Mouse (Mus musculus) forebrain, embryonic 10.5 days (tissue): ENCODE measurements at regions not wholly inside any gene's neighbourhood (a gene's known extent, or its start where the extent isn't known, plus 50 kb on each side); places are given as distances from the start of the nearest gene placed in this dataset.

Experiments
- DNase-seq: peaks from one replicate; pipeline ENCODE4 v3.0.0-alpha.2; 2017; ENCODE audit warnings: low spot score; ENCODE audit errors: extremely low spot score
- H3K27ac ChIP-seq: fragments of 300-500 bp; sonication (generic); 2 replicates; pipeline ENCODE4 v1.5.1; 2016; ENCODE audit warnings: mild to moderate bottlenecking
- H3K27me3 ChIP-seq: fragments of 300-500 bp; sonication (generic); 2 replicates; pipeline ENCODE4 v1.6.1; 2016; ENCODE audit warnings: mild to moderate bottlenecking; ENCODE audit not compliant: poor library complexity, severe bottlenecking
- H3K36me3 ChIP-seq: fragments of 300-500 bp; sonication (generic); replicated peaks from 2 replicates; pipeline ENCODE4 v1.6.1; 2016; ENCODE audit warnings: mild to moderate bottlenecking, moderate library complexity
- H3K4me1 ChIP-seq: fragments of 300-500 bp; sonication (generic); 2 replicates; pipeline ENCODE4 v1.6.1; 2016
- H3K4me3 ChIP-seq: fragments of 300-500 bp; sonication (generic); 2 replicates; pipeline ENCODE4 v1.5.1; 2016; ENCODE audit warnings: mild to moderate bottlenecking, moderate library complexity
- H3K9me3 ChIP-seq: fragments of 300-500 bp; sonication (generic); 2 replicates; pipeline ENCODE4 v1.6.1; 2016; ENCODE audit warnings: mild to moderate bottlenecking, moderate library complexity
- WGBS: fragments of 180-500 bp; shearing (Covaris S2); methylation state at CpG from one replicate; pipeline ENCODE4 v1.1.7; 2016; 5-methylcytosine and 5-hydroxymethylcytosine counted together

DNA sequence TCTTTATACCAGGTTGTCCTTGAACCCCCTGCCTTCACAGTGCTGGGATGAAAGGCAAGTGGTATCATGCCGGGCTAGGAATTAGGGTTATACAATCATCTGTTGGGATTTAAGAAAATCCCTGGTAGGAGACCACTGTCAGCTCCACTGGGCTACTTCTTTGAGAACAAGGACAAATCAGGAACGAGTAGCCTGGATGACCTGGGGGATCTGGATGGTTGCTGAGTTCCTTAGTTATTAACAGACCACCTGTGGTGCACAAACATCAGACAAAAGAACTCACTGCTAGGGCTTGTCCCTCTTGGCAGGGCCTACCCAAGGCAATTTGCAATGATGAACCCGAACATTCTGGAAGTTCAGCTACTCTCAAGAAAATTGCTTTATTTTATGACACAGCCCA lies 55.7 kb upstream of the Egfl6 start:
- Histone ChIP-seq H3K36me3 (no peaks in the 10 kb centered on the region), H3K9me3 (no peaks in the 10 kb centered on the region), H3K4me1 (no peaks in the 10 kb centered on the region), H3K27me3 (peaks cover 90% of the 10 kb centered on the region), H3K27ac (no peak overlapping the region), H3K4me3 (no peak overlapping the region)
- 48% methylated on average over 3 of the region's 3 CpGs for WGBS
- DNase-seq: no peak

DNA sequence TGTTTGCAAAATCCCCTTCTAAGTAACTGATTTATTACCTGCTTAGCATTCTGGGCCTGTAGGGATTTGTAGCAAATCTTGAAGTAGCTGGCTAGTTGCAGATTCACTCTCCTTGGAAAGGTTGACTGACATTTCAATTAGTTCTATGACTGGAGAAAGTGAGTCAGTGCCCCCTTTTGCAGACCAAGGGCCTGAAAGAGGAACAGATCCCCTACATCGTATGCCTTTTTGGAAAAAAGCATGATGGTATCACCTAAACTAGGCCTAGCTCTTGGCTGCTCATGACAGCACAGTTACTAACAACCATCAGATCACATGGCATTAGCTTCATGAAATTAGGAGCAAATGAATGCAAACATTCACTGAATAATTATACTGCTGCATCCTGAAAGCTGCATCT lies 54.7 kb upstream of the Egfl6 start:
- Histone ChIP-seq H3K4me1 (no peaks in the 10 kb centered on the region), H3K4me3 (no peak overlapping the region), H3K27me3 (peaks cover 90% of the 10 kb centered on the region), H3K27ac (no peak overlapping the region), H3K36me3 (no peaks in the 10 kb centered on the region), H3K9me3 (no peaks in the 10 kb centered on the region)
- DNase-seq: no peak
- 65% methylated on average over 1 of the region's 1 CpGs for WGBS
